Mouse (Mus musculus): ENCODE data around the gene B3galt5.
A peak's percentile ranks its signal among the peaks of the same experiment; 100 is the strongest.

B3galt5 gene

DNA sequence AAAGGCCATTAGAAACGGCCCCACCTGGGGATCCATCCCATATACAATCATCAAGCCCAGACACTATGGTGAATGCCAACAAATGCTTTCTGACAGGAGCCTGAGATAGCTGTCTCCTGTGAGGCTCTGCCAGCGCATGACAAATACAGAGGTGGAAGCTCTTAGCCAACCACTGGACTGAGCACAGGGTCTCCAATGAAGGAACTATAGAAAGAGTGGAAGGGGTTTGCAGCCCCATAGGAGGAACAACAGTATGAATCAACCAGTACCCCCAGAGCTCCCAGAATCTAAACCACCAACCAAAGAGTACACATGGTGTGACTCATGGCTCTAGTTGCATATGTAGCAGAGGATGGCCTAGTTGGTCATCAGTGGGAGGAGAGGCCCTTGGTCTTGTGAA, 36.1 kb downstream of the B3galt5 start:
- DNase-seq, result no peak

GRCm38 (mm10) chr16:96272929-96273619, 37.5 kb downstream of the B3galt5 start:
- DNase-seq, result peak; percentile 23 to 44

- no peak for DNase-seq
Measured at GRCm38 (mm10) chr16:96276596-96276995, 41.0 kb downstream of the B3galt5 start.

DNA sequence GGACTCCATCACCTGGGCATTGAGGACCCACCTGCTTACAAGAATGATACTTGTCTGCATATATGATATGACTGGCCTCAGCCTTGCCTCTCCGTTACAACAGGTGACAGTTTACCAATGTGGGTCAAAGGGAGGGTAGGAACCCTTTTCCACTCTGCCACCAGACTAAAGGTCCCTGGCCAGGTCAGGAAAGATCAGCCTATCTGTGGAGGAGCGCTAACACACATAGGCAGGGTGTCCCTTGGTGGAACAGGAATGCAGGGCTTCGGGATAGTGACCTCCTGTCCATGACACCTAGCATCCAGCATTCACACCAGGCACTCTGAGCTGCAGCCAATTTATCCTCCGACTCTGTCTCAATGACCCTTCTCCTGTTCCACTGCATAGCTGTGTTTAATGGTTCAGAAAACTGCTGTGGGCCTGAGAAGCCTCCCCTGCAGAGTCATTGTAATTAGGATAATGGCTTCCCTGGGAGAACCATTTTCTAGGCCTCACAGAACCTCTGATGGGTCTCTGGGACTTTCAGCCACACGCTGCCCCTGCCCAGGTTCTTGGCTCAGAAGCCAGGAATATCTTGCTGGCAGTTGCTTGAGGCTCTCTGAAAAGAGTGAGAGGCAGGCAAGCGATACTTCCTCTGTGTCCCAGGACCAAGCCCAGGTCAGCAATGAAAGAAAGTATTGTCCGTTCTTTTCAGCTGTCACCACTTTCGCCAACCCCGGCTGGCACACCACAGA, 43.1 kb downstream of the B3galt5 start:
- no peak for DNase-seq

GRCm38 (mm10) chr16:96280719-96281605, 45.4 kb downstream of the B3galt5 start:
- no peak for DNase-seq

DNA sequence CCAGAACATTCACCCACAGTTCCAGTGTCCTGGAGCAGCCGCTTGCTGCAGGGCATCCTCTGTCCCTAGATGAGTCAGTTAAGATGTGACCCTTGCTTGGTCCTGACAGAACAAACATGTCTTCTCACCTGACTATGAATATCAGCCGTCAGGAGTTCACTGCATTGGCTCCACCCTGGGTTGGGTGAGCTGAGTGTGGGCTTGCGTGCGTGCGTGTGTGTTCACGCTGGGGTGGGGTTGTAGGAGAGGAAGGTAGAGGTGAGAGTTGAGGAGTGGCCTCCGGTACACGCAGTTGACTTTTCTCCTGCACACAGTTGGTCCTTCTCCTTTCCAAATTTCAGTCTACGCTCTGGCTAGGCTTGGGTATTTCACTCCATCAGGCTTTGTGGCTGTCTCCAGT, 47.0 kb downstream of the B3galt5 start:
- DNase-seq, result no peak

- peak in 1 of 2 experiments; percentile 13 for DNase-seq
Measured at GRCm38 (mm10) chr16:96291885-96292284, 56.3 kb downstream of the B3galt5 start.

GRCm38 (mm10) chr16:96292530-96293173, 57.1 kb downstream of the B3galt5 start:
- DNase-seq, result peak; percentile 7 to 29

- DNase-seq, result no peak
Measured at GRCm38 (mm10) chr16:96298075-96298474, 62.5 kb downstream of the B3galt5 start.

- no peak for DNase-seq
Measured at GRCm38 (mm10) chr16:96298574-96298973, 63.0 kb downstream of the B3galt5 start.

DNA sequence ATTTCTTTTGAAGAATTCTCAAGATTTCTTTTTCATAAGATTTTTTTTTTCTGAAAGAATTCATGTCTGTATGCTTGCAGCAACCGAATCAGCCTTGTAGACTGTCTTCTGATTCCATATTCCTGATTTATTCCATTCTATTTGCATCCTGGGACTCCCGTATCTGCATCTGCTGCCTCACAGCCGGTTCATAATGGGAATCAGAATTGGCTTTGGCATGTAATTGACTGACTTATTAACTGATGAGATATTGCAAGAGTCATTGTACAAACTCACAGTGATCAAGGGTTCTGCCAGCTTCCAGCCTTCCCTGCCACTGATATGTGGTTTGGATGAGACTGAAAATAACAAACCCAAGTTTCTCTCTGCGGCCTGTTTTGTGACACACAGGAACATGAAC, 67.8 kb downstream of the B3galt5 start:
- no peak for DNase-seq

- DNase-seq, result no peak
Measured at GRCm38 (mm10) chr16:96304438-96304837, 68.8 kb downstream of the B3galt5 start.

DNA sequence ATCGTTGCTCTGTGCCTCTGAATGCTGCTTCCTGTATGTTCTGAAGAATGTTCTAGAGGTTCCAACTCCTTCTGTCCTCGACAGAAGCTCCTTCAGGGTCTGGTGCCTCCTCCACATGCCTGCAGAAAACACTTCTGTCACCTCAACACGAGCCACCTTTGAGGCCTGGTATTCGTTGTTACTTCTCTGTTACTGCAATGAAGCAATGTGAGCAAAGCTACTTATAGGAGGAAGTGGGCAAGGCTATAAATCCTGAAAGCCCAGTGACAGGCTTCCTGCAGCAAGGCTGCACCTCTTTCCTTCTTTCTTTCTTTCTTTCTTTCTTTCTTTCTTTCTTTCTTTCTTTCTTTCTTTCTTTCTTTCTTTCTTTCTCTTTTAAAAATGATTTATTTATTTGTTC, 71.3 kb downstream of the B3galt5 start:
- DNase-seq, result no peak

- DNase-seq, result no peak
Measured at GRCm38 (mm10) chr16:96317803-96318202, 82.2 kb downstream of the B3galt5 start.

DNA sequence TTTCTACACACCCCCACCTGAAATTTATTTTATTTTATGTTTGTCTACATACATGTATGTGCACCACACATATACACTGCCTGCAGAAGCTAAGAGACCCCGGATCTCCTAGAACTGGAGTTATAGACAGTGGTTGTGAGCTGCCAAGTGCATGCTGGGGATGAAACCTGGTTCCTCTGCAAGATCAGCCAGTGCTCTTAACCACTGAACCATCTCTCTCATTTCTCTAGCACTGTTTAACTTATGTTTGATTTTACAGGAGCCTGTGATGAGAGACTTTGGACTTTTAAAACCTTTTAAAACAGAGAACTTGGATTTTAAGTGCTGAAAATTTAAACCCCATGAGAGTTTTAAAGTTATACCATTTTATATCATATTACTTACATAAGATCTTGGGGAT, 87.1 kb downstream of the B3galt5 start:
- no peak for DNase-seq

GRCm38 (mm10) chr16:96323166-96323565, 87.6 kb downstream of the B3galt5 start:
- DNase-seq, result no peak

GRCm38 (mm10) chr16:96326110-96326999, 90.8 kb downstream of the B3galt5 start:
- peak; percentile 35 to 49 for DNase-seq

DNA sequence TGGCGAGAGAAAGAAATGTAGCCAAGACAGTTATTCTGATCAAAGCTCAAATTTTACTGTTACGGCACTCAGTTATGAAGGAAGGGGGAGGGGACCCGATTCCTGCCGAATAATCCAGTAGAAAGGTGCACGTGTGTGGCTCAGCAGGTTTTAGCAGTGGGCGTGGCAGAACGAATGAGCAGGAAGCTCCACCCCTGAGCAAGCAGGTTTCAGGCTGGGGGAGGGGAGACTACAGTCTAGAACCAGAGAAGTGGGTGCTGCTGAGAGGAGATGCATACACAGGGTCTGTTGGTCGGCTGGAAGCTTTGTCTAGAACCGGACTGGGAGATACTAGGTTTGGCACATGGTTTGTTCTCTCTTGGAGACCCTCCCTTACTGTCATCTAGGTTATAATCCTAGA, 91.7 kb downstream of the B3galt5 start:
- DNase-seq, result peak; percentile 19 to 44

- no peak for DNase-seq
Measured at GRCm38 (mm10) chr16:96339570-96339969, 104.0 kb downstream of the B3galt5 start.

- no peak for DNase-seq
Measured at GRCm38 (mm10) chr16:96341269-96341668, 105.7 kb downstream of the B3galt5 start.

DNA sequence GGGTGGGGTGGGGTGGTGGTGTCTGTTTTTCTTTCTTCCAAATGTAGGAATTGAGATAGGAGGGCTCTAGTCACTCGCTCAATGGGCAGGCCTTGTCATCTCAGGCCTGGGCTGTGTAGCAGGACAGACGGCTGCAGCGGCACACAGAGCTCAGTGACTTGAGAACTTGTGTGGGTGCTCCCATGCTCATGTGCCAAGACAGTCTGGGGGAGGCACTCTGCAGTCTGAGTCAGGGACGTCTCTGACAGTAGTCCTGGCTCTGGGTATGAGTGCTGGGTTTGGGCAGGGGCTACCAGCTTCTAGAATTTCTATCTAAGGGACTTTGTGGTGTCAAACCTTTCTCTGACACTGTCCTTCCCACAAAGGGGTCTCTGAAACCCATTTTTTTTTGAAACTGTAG, 106.3 kb downstream of the B3galt5 start:
- DNase-seq, result no peak

DNA sequence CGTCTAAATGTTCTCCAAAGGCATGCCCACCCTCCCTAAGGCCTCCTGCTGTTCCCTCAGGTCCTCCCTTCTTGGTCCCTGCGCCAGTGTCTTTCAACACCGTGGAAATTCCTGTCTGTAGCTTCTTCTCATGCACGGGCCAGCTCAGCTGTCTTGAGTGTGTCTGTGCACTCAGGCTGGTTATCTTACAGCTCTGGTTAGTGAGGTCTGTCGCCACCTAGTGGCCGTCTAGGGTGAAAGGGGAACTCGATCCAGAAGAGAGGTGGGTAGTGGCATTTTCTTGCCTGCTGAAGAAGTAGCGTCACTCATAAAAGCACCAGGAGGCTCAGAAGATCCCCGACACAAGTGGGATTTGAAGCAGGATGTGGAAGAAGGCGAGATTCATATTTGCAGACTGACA, 109.5 kb downstream of the B3galt5 start:
- peak; percentile 42 to 49 for DNase-seq
